Mouse (Mus musculus) liver, embryonic 11.5 days (tissue): Measurements from ENCODE around the gene Coro1b. TPM values are rescaled to one million over a fixed set of nuclear protein-coding genes. Genes with fewer than 3 reads are reported as not detected.
A peak's percentile ranks its signal among the peaks of the same experiment; 100 is the strongest.

Experiments used
- ATAC-seq: fragments of 200-750 bp; cut with Nextera tagmentation; replicated peaks from 2 replicates; pipeline ENCODE4 v1.8.0; 2017; ENCODE audit warnings: moderate number of reproducible peaks, mild to moderate bottlenecking, moderate TSS enrichment, moderate library complexity; ENCODE audit not compliant: low FRiP score
- DNase-seq: peaks from one replicate; pipeline ENCODE4 v3.0.0-alpha.2; 2017; ENCODE audit warnings: low spot score
- H3K27ac ChIP-seq: fragments of 300-500 bp; sonication (generic); 2 replicates; pipeline ENCODE4 v1.5.1; 2014; ENCODE audit warnings: mild to moderate bottlenecking, low read depth, low read length, control low read depth
- H3K27me3 ChIP-seq: fragments of 300-500 bp; sonication (generic); replicated peaks from 2 replicates; pipeline ENCODE4 v1.6.1; 2014; ENCODE audit warnings: low read length, mixed read lengths; ENCODE audit not compliant: control insufficient read depth, insufficient read depth
- H3K36me3 ChIP-seq: fragments of 300-500 bp; sonication (generic); 2 replicates; pipeline ENCODE4 v1.6.1; 2014; ENCODE audit warnings: mild to moderate bottlenecking, low read length, moderate library complexity, mixed read lengths; ENCODE audit not compliant: control insufficient read depth, insufficient read depth
- H3K4me1 ChIP-seq: fragments of 300-500 bp; sonication (generic); replicated peaks from 2 replicates; pipeline ENCODE4 v1.6.1; 2014; ENCODE audit warnings: low read length, mixed read lengths; ENCODE audit not compliant: control insufficient read depth, insufficient read depth
- H3K4me2 ChIP-seq: fragments of 300-500 bp; sonication (generic); 2 replicates; pipeline ENCODE4 v1.6.1; 2014; ENCODE audit warnings: mild to moderate bottlenecking, control low read depth, moderate library complexity
- H3K4me3 ChIP-seq: fragments of 300-500 bp; sonication (generic); 2 replicates; pipeline ENCODE4 v1.5.1; 2014; ENCODE audit warnings: low read depth, low read length, control low read depth
- H3K9ac ChIP-seq: fragments of 300-500 bp; sonication (generic); 2 replicates; pipeline ENCODE4 v1.6.1; 2014; ENCODE audit warnings: low read depth, low read length, control low read depth
- H3K9me3 ChIP-seq: fragments of 300-500 bp; sonication (generic); 2 replicates; pipeline ENCODE4 v1.6.1; 2016; ENCODE audit warnings: low read length, inconsistent platforms, mixed read lengths; ENCODE audit not compliant: control insufficient read depth
- WGBS: fragments of 180-500 bp; shearing (Covaris S2); extraction: QIAGEN DNeasy Blood & Tissue Kit; methylation state at CpG from one replicate; pipeline ENCODE4 v1.1.7; 2014; 5-methylcytosine and 5-hydroxymethylcytosine counted together
- polyA plus RNA-seq: library from polyadenylated mRNA; unstranded; fragments of >200 nt; fragmentation: Nextera tagmentation; extraction: Ambion mirVana; gene quantifications from 2 replicates; pipeline ENCODE4 v1.2.1, GENCODE M21; 2014

Coro1b gene
- polyA plus RNA-seq, 1 experiment from 2014 or later = 126 TPM

DNA sequence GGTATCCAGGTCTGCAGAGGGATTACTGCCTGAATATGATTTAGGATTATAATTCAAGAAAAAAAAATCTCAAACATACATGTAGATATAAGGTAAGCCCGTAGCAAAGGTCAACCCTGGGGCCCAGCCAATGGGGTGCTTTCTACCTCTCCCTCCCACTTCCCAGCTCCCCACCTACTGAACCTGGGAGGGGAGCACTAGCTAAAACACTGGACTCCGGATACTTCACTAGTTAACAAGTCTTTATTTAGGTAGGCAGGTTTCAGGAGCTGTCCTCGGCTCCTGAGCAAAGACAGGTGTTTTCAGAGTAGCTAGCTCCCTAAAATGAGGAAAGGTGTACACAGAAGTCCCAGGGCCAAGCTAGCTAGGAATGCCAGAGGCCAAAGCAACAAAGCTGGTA is 15.7 kb downstream of the Coro1b start:
- ATAC-seq (no peak), DNase-seq (no peak)
- Histone ChIP-seq H3K4me2 (no peak overlapping the region), H3K27me3 (no peaks in the 10 kb centered on the region), H3K9ac (no peak overlapping the region), H3K36me3 (peaks cover 9% of the 10 kb centered on the region), H3K27ac (no peak overlapping the region), H3K4me1 (peaks cover 7% of the 10 kb centered on the region), H3K4me3 (no peak overlapping the region), H3K9me3 (no peaks in the 10 kb centered on the region)
- 78% methylated on average over 3 of the region's 3 CpGs for WGBS

GRCm38 (mm10) chr19:4164721-4165120 is 16.3 kb downstream of the Coro1b start:
- no peaks in the 10 kb centered on the region for H3K27me3 ChIP-seq
- no peak overlapping the region for H3K9ac ChIP-seq
- H3K4me2 ChIP-seq = no peak overlapping the region
- no peaks in the 10 kb centered on the region for H3K9me3 ChIP-seq
- 75% methylated on average over 2 of the region's 2 CpGs for WGBS
- no peak for DNase-seq
- H3K4me3 ChIP-seq = no peak overlapping the region
- peaks cover 8% of the 10 kb centered on the region for H3K4me1 ChIP-seq
- peaks cover 9% of the 10 kb centered on the region for H3K36me3 ChIP-seq
- no peak overlapping the region for H3K27ac ChIP-seq
- ATAC-seq = no peak

DNA sequence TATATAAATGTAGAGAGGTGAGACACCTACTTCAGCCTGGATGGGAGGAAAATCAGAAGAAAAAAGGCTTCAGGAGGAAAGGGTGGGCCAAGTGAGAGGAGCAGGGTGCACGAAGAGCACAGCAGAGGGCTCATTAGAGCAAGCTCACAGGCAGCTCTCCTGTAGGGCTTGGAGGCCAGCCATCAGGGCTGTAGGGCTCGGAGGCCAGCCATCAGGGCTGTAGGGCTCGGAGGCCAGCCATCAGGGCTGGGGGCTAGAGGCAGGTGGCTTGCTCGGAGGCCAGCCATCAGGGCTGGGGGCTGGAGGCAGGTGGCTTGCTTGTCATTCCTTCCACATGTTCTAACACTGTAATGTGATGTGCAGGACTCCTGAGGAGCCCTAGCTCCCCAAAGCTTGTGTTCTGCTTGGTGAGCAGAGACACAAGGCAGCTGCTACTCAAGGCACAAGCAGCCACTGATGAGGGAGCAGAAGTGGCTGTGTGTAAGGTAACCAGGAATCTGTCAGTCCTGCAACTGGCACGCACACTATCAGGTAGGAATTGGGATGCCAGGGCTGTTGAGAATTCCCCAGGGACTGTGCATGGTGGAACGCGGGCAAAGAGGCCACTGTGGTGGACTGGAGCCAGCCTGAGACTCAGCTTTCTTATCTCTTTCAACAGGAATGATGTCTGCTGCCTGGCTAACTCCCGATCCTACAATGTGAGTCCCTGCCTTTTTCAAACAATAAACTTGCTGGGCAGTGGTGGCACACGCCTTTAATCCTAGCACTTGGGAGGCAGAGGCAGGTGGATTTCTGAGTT is 18.5 kb downstream of the Coro1b start:
- Histone ChIP-seq H3K27me3 (no peaks in the 10 kb centered on the region), H3K9me3 (no peaks in the 10 kb centered on the region), H3K4me1 (peaks cover 14% of the 10 kb centered on the region), H3K4me3 (no peak overlapping the region), H3K9ac (no peak overlapping the region), H3K27ac (no peak overlapping the region), H3K4me2 (no peak overlapping the region), H3K36me3 (0 out of 2 replicates have a peak, but pooled peaks cover under 1% of the 10 kb centered on the region)
- DNase-seq = no peak
- 59% methylated on average over 9 of the region's 9 CpGs for WGBS
- no peak for ATAC-seq

DNA sequence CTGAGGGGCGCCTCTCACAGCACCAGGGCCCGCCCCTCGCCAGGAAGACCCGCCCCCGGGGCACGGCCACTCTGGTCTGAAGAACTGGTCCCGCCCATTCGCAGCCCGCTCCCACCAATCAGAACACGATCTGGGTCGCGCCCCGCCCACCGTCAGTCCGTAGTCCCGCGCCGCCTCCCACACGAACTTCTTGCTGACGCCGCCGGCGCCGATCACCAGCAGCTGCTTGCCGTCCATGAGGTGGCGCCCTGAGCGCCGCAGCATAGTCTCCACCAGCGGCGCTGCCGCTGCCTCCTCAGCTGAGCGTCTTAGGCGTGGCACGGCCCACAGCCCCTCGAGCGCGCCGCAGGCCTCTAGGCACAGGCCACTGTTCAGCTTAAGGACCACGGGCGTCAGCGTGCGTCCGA is 21.0 kb downstream of the Coro1b start:
- ATAC-seq = peak; percentile 94
- Histone ChIP-seq H3K4me3 (peak overlapping the region; percentile 53), H3K27ac (peak overlapping the region; percentile 70), H3K36me3 (no peaks in the 10 kb centered on the region), H3K27me3 (no peaks in the 10 kb centered on the region), H3K4me2 (peak overlapping the region; percentile 98), H3K9me3 (no peaks in the 10 kb centered on the region), H3K9ac (peak overlapping the region; percentile 85), H3K4me1 (peaks cover 6% of the 10 kb centered on the region)
- WGBS = under 1% methylated on average over 43 of the region's 43 CpGs
- DNase-seq = peak; percentile 99

DNA sequence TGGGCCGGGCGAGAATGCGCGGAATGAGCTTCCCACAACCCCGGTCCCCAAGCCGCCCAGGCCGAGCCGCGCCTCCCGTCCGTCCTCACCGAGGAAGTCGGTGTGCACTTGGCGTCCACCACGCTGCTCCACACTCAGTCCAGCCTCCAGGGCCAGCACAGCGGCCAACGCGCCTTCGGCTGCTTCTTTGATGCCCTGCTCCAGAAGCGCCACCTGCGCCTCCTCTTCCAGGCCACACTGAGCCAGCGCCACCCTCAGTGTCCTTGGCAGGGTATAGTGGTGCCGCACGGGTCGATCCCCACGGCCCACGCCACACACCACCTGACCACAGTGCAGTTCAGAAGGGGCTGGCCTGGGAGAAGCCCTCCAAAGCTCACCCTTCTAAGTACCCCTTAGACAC is 21.4 kb downstream of the Coro1b start:
- Histone ChIP-seq H3K9ac (peak overlapping the region; percentile 85), H3K4me1 (peaks cover 6% of the 10 kb centered on the region), H3K27ac (peak overlapping the region; percentile 70), H3K4me3 (peak overlapping the region; percentile 53), H3K27me3 (no peaks in the 10 kb centered on the region), H3K9me3 (no peaks in the 10 kb centered on the region), H3K4me2 (peak overlapping the region; percentile 98), H3K36me3 (no peaks in the 10 kb centered on the region)
- 10% methylated on average over 27 of the region's 27 CpGs for WGBS
- ATAC-seq = no peak; the same call in 1 of the 2 replicates
- DNase-seq = no peak

DNA sequence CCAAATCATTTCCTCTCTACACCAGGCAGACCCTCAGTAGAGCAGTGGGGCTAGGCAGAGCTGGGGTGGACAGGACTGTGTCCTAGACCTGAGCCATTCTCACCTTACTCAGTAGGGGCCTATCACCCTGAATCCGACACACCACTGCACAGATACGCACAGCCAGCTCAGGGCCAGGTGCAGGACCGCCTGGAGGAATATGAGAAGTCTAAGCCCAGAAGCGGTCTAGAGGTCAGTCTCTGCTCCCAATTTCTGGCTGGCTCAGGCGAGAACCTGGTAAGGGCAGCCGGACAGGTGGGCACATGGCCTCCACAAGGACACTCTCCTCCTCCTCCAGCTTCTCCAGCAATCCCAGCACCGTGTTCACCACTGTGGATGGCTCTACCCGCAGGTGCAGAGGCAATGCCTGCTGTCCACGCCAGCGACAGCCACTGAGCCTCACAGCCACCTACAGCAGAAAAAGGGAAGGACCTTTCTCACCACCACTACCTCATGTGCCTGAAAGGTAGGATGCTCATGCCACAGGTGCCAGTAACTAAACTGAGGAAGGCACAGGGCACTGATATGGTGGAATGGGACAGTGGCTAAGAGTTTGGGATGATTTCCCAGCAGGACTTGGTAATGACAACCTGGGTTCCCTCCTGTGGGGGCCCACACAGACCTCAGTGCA is 22.4 kb downstream of the Coro1b start:
- 86% methylated on average over 10 of the region's 10 CpGs for WGBS
- no peak for DNase-seq
- Histone ChIP-seq H3K4me1 (peaks cover 6% of the 10 kb centered on the region), H3K4me3 (no peak overlapping the region), H3K9me3 (no peaks in the 10 kb centered on the region), H3K27ac (no peak overlapping the region), H3K4me2 (no peak overlapping the region), H3K27me3 (no peaks in the 10 kb centered on the region), H3K36me3 (no peaks in the 10 kb centered on the region), H3K9ac (no peak overlapping the region)
- no peak for ATAC-seq

GRCm38 (mm10) chr19:4171393-4172290 is 23.2 kb downstream of the Coro1b start:
- no peak for DNase-seq
- H3K9me3 ChIP-seq = no peaks in the 10 kb centered on the region
- no peaks in the 10 kb centered on the region for H3K36me3 ChIP-seq
- H3K27me3 ChIP-seq = no peaks in the 10 kb centered on the region
- WGBS = 65% methylated on average over 13 of the region's 13 CpGs
- no peak overlapping the region for H3K27ac ChIP-seq
- no peak overlapping the region for H3K4me2 ChIP-seq
- H3K4me1 ChIP-seq = peaks cover 6% of the 10 kb centered on the region
- no peak for ATAC-seq
- H3K9ac ChIP-seq = no peak overlapping the region
- H3K4me3 ChIP-seq = no peak overlapping the region

DNA sequence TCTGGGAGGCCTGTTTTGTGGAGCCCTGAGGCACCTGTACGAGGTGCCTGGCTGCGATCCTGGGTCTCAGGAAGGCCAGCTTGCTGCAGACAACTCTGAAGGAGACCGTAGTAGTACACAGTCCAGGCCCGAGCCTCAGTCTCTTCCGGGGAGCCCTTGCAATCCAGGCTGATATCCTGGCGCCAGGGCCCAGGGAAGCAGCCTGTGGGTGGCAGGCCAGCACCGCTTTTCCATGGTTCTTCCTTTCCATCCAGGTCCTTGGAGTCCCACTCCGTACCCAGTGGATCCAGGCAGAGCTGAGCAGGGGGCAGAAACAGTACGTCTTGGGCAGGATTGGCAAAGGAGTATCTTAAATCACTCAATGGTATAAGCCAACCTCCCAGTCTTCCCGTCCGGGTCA is 24.5 kb downstream of the Coro1b start:
- Histone ChIP-seq H3K4me2 (no peak overlapping the region), H3K4me3 (no peak overlapping the region), H3K9me3 (no peaks in the 10 kb centered on the region), H3K4me1 (peaks cover 6% of the 10 kb centered on the region), H3K27me3 (no peaks in the 10 kb centered on the region), H3K36me3 (no peaks in the 10 kb centered on the region), H3K9ac (no peak overlapping the region), H3K27ac (no peak overlapping the region)
- ATAC-seq (no peak), DNase-seq (no peak)
- WGBS = 67% methylated on average over 11 of the region's 11 CpGs
